In genomic region chr11:76363636-76364035, GRCm38 (mm10) we compare ENCODE assay signal across 11 mouse cellular contexts. TPM values are rescaled to one million over a fixed set of nuclear protein-coding genes. Genes with fewer than 3 reads are reported as not detected.
DNase-seq lines count a peak whose midpoint lies in the region; ATAC-seq and TF ChIP-seq lines count a peak whose summit lies in the region.
"Had no signal": no experiment of that assay in that cellular context is flagged by ENCODE, and none has a peak within 500 bp of the region (broad histone marks: within the 10 kb centered on the region; RNA-seq: fewer than 3 reads in every experiment).

No protein-coding gene starts in this region.

- H3K27me3 ChIP-seq in kidney, postnatal 0 days (ENCODE audit: insufficient read depth, low read length): no peaks in the 10 kb centered on the region
- H3K27me3 ChIP-seq in heart, embryonic 11.5 days (ENCODE audit: control insufficient read depth, insufficient read depth, low read length): no peaks in the 10 kb centered on the region
- no peaks in the 10 kb centered on the region for H3K27me3 ChIP-seq in hindbrain, embryonic 15.5 days
- H3K27me3 ChIP-seq in neural tube, embryonic 13.5 days: no peaks in the 10 kb centered on the region
- H3K27me3 ChIP-seq: Patski had no signal

- no peak overlapping the region for H3K9ac ChIP-seq in kidney, postnatal 0 days (ENCODE audit: low read depth, low read length)
- no peak overlapping the region for H3K9ac ChIP-seq in heart, embryonic 11.5 days (ENCODE audit: low read depth, low read length)
- no peak overlapping the region for H3K9ac ChIP-seq in hindbrain, embryonic 15.5 days
- 0 out of 2 replicates have a peak overlapping the region, but pooled peaks have one; percentile 9 for H3K9ac ChIP-seq in neural tube, embryonic 13.5 days

- no peaks in the 10 kb centered on the region for H3K9me3 ChIP-seq in kidney, postnatal 0 days (replicated peaks; ENCODE audit: low read length)
- no peaks in the 10 kb centered on the region for H3K9me3 ChIP-seq in heart, embryonic 11.5 days (replicated peaks; ENCODE audit: control insufficient read depth, low read length)
- H3K9me3 ChIP-seq in hindbrain, embryonic 15.5 days: no peaks in the 10 kb centered on the region
- H3K9me3 ChIP-seq in neural tube, embryonic 13.5 days: no peaks in the 10 kb centered on the region

- H3K4me1 ChIP-seq in kidney, postnatal 0 days (replicated peaks; ENCODE audit: insufficient read depth, low read length): peaks cover 12% of the 10 kb centered on the region
- peaks cover 37% of the 10 kb centered on the region for H3K4me1 ChIP-seq in heart, embryonic 11.5 days (ENCODE audit: control insufficient read depth, insufficient read depth, low read length)
- peaks cover 32% of the 10 kb centered on the region for H3K4me1 ChIP-seq in hindbrain, embryonic 15.5 days (replicated peaks)
- peaks cover 56% of the 10 kb centered on the region for H3K4me1 ChIP-seq in neural tube, embryonic 13.5 days (replicated peaks)

- DNase-seq in kidney, postnatal 0 days (ENCODE audit: low spot score): peak; percentile 72
- DNase-seq in kidney, postnatal 14 days: no peak
- DNase-seq in T-cell, adult 2 months (ENCODE audit: low spot score): no peak
- DNase-seq in embryo, embryonic 10 days (ENCODE audit: low spot score): no peak
- DNase-seq: cerebellum, adult 9-10 months; gastrocnemius, postnatal 14 days had no signal

- no peak for TF ChIP-seq CTCF in kidney, postnatal 0 days (IDR thresholded peaks at IDR 0.05; ENCODE audit: low read depth)

- H3K27ac ChIP-seq in kidney, postnatal 0 days: peak overlapping the region; percentile 26
- H3K27ac ChIP-seq in heart, embryonic 11.5 days (ENCODE audit: low read depth, low read length): peak overlapping the region; percentile 62
- peak overlapping the region; percentile 65; the same call in 1 of the 2 replicates for H3K27ac ChIP-seq in hindbrain, embryonic 15.5 days (replicated peaks)
- peak overlapping the region; percentile 73 for H3K27ac ChIP-seq in neural tube, embryonic 13.5 days (replicated peaks)

- no peaks in the 10 kb centered on the region for H3K36me3 ChIP-seq in kidney, postnatal 0 days (ENCODE audit: insufficient read depth, low read length)
- no peaks in the 10 kb centered on the region for H3K36me3 ChIP-seq in heart, embryonic 11.5 days (ENCODE audit: control insufficient read depth, insufficient read depth, low read length)
- no peaks in the 10 kb centered on the region for H3K36me3 ChIP-seq in hindbrain, embryonic 15.5 days
- H3K36me3 ChIP-seq in neural tube, embryonic 13.5 days: no peaks in the 10 kb centered on the region

- H3K4me2 ChIP-seq in kidney, postnatal 0 days (ENCODE audit: low read length): no peak overlapping the region
- H3K4me2 ChIP-seq in heart, embryonic 11.5 days: peak overlapping the region; percentile 34
- H3K4me2 ChIP-seq in hindbrain, embryonic 15.5 days: no peak overlapping the region
- peak overlapping the region; percentile 14 for H3K4me2 ChIP-seq in neural tube, embryonic 13.5 days
- H3K4me2 ChIP-seq: liver, embryonic 11.5 days had no signal

- 15% methylated on average over 9 of the region's 9 CpGs for WGBS in kidney, postnatal 0 days
- WGBS in heart, embryonic 11.5 days (ENCODE audit: insufficient replicate concordance): 21% methylated on average over 9 of the region's 9 CpGs
- WGBS in hindbrain, embryonic 15.5 days: 10% methylated on average over 9 of the region's 9 CpGs
- WGBS in neural tube, embryonic 13.5 days: 7% methylated on average over 9 of the region's 9 CpGs

- no peak overlapping the region for H3K4me3 ChIP-seq in kidney, postnatal 0 days (replicated peaks; ENCODE audit: low read depth, low read length)
- H3K4me3 ChIP-seq in heart, embryonic 11.5 days (ENCODE audit: low read depth, low read length): no peak overlapping the region
- H3K4me3 ChIP-seq in hindbrain, embryonic 15.5 days: no peak overlapping the region
- no peak overlapping the region for H3K4me3 ChIP-seq in neural tube, embryonic 13.5 days

- ATAC-seq in kidney, postnatal 0 days (replicated peaks; ENCODE audit: low FRiP score, low read depth): no peak
- 0 out of 2 replicates have a peak, but pooled peaks have one; percentile 22 for ATAC-seq in heart, embryonic 11.5 days (replicated peaks; ENCODE audit: insufficient number of reproducible peaks, low FRiP score, low TSS enrichment)
- no peak for ATAC-seq in hindbrain, embryonic 15.5 days (ENCODE audit: low FRiP score, low read depth)
- peak; percentile 74; the same call in 1 of the 2 replicates for ATAC-seq in neural tube, embryonic 13.5 days (ENCODE audit: low read depth)
- ATAC-seq: Patski had no signal

RNA-seq across cellular contexts. Expression of gene Nxn, which starts 35.3 kb away (rescaled TPM):
- 23.7 and 26.0 TPM in 2 replicates for polyA plus RNA-seq in kidney, postnatal 0 days (2015; fragmentation: Nextera tagmentation; extraction: Ambion mirVana)
- 21.6 and 24.8 TPM in 2 replicates for polyA plus RNA-seq in heart, embryonic 11.5 days (2014; fragmentation: Nextera tagmentation; extraction: Ambion mirVana)
- polyA plus RNA-seq in hindbrain, embryonic 15.5 days (2015; fragmentation: Nextera tagmentation; extraction: Ambion mirVana): 26.1 and 27.5 TPM in 2 replicates
- 36.4 and 38.7 TPM in 2 replicates for polyA plus RNA-seq in neural tube, embryonic 13.5 days (2015; fragmentation: Nextera tagmentation; extraction: Ambion mirVana)

RNA-seq across cellular contexts. Expression of gene Timm22, which starts 43.1 kb away (rescaled TPM):
- 122 and 128 TPM in 2 replicates for polyA plus RNA-seq in kidney, postnatal 0 days (2015; fragmentation: Nextera tagmentation; extraction: Ambion mirVana)
- polyA plus RNA-seq in heart, embryonic 11.5 days (2014; fragmentation: Nextera tagmentation; extraction: Ambion mirVana): 108 and 110 TPM in 2 replicates
- polyA plus RNA-seq in hindbrain, embryonic 15.5 days (2015; fragmentation: Nextera tagmentation; extraction: Ambion mirVana): 91.9 and 103 TPM in 2 replicates
- polyA plus RNA-seq in neural tube, embryonic 13.5 days (2015; fragmentation: Nextera tagmentation; extraction: Ambion mirVana): 103 and 124 TPM in 2 replicates

Comparison
In these comparisons a context has a peak if more than half of its experiments do, and no peak if none do; other contexts are left out.
1. ATAC-seq: peak in heart, embryonic 11.5 days (single experiment) and neural tube, embryonic 13.5 days (single experiment); none in kidney, postnatal 0 days (single experiment) and hindbrain, embryonic 15.5 days (single experiment).
2. H3K4me2 ChIP-seq: peak in heart, embryonic 11.5 days (single experiment) and neural tube, embryonic 13.5 days (single experiment); none in kidney, postnatal 0 days (single experiment) and hindbrain, embryonic 15.5 days (single experiment).
3. Peak in every context shown above with its lines, with median percentiles within 50 percentile points of each other: H3K27ac ChIP-seq.